Comparison of ENCODE assay signal across 10 mouse cellular contexts in the genomic region with DNA sequence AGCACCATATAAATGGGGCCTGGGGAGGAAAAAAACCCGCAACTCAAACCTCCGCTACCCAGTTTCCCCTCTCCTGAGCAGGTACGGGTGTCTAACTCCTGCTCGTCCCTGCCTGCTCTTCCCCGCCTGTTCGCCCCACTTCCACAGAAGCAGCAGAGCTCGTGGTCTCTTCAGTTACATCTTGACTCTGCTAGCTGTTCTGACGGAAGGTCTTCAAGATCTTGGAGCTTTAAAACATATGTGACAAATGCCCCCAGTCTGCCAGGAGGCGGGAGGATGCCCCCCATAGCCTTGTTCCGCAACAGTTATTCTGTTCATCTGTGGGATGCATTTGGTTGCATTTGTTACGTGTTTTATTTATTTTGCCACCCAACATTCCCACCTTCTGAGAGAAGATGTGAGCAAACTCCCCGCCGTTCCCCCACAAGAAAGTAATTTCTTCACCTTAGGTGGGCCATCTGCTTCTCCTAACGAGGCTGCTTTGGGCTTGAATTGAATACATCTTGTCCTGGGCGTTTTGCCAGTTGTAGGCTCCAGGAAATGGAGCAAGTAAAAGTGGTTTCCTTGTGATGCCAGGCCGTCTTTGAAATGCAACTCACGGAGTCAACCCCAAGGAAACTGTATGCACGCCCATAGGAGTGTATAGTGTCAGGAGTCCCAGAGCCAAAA. TPM values are rescaled to one million over a fixed set of nuclear protein-coding genes. Genes with fewer than 3 reads are reported as not detected.
DNase-seq lines count a peak whose midpoint lies in the region; ATAC-seq and TF ChIP-seq lines count a peak whose summit lies in the region.
"Had no signal": no experiment of that assay in that cellular context is flagged by ENCODE, and none has a peak within 500 bp of the region (broad histone marks: within the 10 kb centered on the region; RNA-seq: fewer than 3 reads in every experiment).

No protein-coding gene starts in this region.

- H3K4me2 ChIP-seq in hindbrain, postnatal 0 days (ENCODE audit: low read depth, low read length) = peak overlapping the region; percentile 43

- 0 out of 2 replicates have a peak overlapping the region, but pooled peaks have one; percentile 13 for H3K4me3 ChIP-seq in hindbrain, postnatal 0 days (ENCODE audit: low read length)

- H3K9me3 ChIP-seq in hindbrain, postnatal 0 days (ENCODE audit: low read length) = no peaks in the 10 kb centered on the region

- no peaks in the 10 kb centered on the region for H3K4me1 ChIP-seq in hindbrain, postnatal 0 days (ENCODE audit: insufficient read depth, low read length)

- TF ChIP-seq CTCF in hindbrain, postnatal 0 days (IDR thresholded peaks at IDR 0.05; ENCODE audit: low read depth) = no peak

- 41% methylated on average over 18 of the region's 18 CpGs for WGBS in hindbrain, postnatal 0 days

- peak; percentile 83 for ATAC-seq in hindbrain, postnatal 0 days

- intact Hi-C loops in heart, postnatal 36 days (cut with DNase I) = no loop called here

- 0 out of 2 replicates have a peak overlapping the region, but pooled peaks have one; percentile 32 for H3K27ac ChIP-seq in hindbrain, postnatal 0 days

- H3K27me3 ChIP-seq in hindbrain, postnatal 0 days (ENCODE audit: insufficient read depth, low read length) = no peaks in the 10 kb centered on the region

- peak; percentile 17 for DNase-seq in embryo, embryonic 11 days
- no peak for DNase-seq in embryo, embryonic 10.5 days (ENCODE audit: low spot score)
- peak; percentile 29 for DNase-seq in retina, postnatal 1 day
- DNase-seq in retina, embryonic 14.5 days (ENCODE audit: low spot score) = no peak
- peak; percentile 87 for DNase-seq in hindbrain, postnatal 0 days (ENCODE audit: low spot score)
- peak; percentile 29 to 39 for DNase-seq in lung, postnatal 4 days
- DNase-seq in heart, postnatal 36 days = no peak
- no peak for DNase-seq in c-Kit-positive CD71-positive TER-119-positive erythroid progenitor cells, embryonic 14.5 days (ENCODE audit: low spot score)

- no peaks in the 10 kb centered on the region for H3K36me3 ChIP-seq in hindbrain, postnatal 0 days (ENCODE audit: insufficient read depth, low read length)

- H3K9ac ChIP-seq in hindbrain, postnatal 0 days (replicated peaks; ENCODE audit: low read length) = no peak overlapping the region

RNA-seq across cellular contexts. Expression of a gene that starts 19.8 kb away (rescaled TPM):
- 13.5 and 15.8 TPM in 2 replicates for total RNA-seq in hindbrain, postnatal 0 days (2014; rRNA removed)
- polyA plus RNA-seq in hindbrain, postnatal 0 days (2015; fragmentation: Nextera tagmentation; extraction: Ambion mirVana) = 49.8 and 63.2 TPM in 2 replicates
- not detected for total RNA-seq in heart, postnatal 36 days (2021)
- total RNA-seq: liver, adult 2 months had no signal
- polyA plus RNA-seq: C2C12; liver, adult 2 months had no signal

RNA-seq across cellular contexts. Expression of a gene that starts 51.8 kb away (rescaled TPM):
- total RNA-seq in hindbrain, postnatal 0 days (2014; rRNA removed) = 22.1 and 26.1 TPM in 2 replicates
- 20.8 and 22.0 TPM in 2 replicates for polyA plus RNA-seq in hindbrain, postnatal 0 days (2015; fragmentation: Nextera tagmentation; extraction: Ambion mirVana)
- total RNA-seq in heart, postnatal 36 days (2021) = 10 to 100 TPM; 13.3 to 17.8 TPM

Comparison
In these comparisons a context has a peak if more than half of its experiments do, and no peak if none do; other contexts are left out.
1. DNase-seq: peak in embryo, embryonic 11 days (single experiment), retina, postnatal 1 day (single experiment), hindbrain, postnatal 0 days (single experiment) and lung, postnatal 4 days (2 of 2); none in embryo, embryonic 10.5 days (single experiment), retina, embryonic 14.5 days (single experiment), heart, postnatal 36 days (0 of 2) and c-Kit-positive CD71-positive TER-119-positive erythroid progenitor cells, embryonic 14.5 days (single experiment).
2. RNA of a gene that starts 19.8 kb away (total RNA-seq): 13.5 to 15.8 TPM in hindbrain, postnatal 0 days; not detected in heart, postnatal 36 days; every median in the first group is over 10 times any median in the second.